Mouse (Mus musculus) induced T-regulatory cell, adult 2 months (primary cell): ENCODE results near the gene Rbx1.

Source experiments
- DNase-seq: peaks from one replicate; pipeline ENCODE4 v3.0.0-alpha.2; 2012; ENCODE audit warnings: low read depth

Gene Rbx1

GRCm38 (mm10) chr15:81483691-81484090 lies 17.6 kb downstream of the Rbx1 start:
- DNase-seq, result no peak

DNA sequence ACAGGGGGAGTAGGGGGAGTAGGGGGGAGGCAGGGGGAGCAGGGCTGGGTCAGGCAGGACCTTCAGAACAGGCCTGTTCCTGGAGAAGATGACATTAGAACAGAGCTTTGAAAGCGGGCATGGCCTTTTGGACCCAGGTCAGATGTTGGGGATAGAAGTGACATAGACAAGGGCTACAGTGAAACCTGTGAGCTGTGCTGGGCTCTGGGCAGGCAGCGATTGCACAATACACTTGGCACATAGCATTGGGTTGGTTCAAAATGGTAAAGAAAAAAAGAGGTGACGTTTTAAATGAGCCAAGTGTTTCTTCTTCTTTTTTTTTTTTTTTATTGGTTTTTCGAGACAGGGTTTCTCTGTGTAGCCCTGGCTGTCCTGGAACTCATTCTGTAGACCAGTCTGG lies 19.4 kb downstream of the Rbx1 start:
- DNase-seq, result no peak

- no peak for DNase-seq
These were observed 37.4 kb downstream of the Rbx1 start for GRCm38 (mm10) chr15:81503466-81503865.

DNA sequence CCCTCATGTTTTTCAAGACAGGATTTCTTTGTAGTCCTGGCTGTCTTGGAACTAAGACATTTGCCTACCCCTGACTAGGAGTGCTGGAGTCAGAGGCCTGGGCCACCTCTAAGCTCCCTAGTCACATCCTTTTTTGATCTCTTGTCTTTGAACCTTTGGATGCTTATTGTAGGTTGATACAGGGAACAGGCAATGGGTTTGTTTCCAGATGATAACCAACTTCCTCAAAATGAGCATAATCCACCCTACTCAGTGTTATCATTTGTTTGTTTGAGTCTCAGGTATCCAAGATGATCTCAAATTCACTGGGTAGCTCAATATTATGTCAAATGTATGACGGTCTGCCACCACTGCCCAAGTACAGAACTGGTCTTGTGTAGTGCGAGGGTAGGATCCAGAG lies 37.9 kb downstream of the Rbx1 start:
- no peak for DNase-seq

DNA sequence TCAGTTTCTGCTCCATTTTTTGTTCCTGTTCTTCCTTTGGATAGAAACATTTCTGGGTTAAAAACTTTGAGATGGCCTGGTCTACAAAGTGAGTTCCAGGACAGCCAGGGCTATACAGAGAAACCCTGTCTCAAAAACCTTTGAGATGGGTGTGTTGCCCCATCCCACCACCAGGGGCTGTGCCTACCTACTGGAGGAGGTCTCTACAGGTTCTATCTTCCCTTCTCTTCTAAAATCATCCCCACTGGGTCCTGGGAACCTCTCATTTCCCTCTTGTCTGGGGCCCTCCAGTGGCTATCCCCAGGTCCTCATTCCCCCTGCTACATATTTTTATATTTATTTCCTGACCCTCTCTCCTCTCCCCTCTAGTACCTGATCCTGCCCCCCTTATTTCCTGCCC lies 41.1 kb downstream of the Rbx1 start:
- peak; percentile 85 for DNase-seq

GRCm38 (mm10) chr15:81510621-81511020 lies 44.5 kb downstream of the Rbx1 start:
- peak; percentile 79 for DNase-seq

DNA sequence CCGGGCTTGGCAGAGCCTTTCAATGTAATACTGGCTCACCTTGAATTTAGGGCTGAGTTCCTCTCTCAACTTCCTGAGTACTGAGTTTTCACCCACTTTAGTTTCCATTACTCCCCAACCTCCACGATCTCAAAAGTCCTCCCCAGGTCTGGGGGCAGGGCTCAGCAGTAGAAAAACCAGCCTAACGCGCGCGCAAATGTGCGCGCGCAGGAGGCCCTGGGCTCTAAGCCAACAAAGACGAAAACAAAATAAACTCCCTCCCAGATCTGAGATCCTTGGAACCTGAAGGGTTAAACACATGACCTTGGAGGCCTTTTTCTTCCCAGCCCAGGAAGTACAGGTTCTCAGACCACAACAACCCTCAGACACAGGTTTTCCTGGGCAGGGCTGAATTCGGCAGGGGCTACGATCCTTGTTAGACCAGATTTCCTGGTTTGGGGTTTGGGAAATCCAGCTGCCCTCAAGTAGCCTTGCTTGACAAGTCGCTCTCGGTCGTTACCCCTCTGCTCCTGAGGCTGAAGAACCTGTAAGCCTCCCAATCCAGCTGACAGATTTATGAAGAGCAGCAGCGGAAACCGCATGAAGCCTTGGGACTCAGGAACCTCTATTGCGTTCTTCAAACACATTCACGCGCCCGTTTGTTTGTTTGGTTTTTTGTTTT lies 45.6 kb downstream of the Rbx1 start:
- peak; percentile 92 for DNase-seq

DNA sequence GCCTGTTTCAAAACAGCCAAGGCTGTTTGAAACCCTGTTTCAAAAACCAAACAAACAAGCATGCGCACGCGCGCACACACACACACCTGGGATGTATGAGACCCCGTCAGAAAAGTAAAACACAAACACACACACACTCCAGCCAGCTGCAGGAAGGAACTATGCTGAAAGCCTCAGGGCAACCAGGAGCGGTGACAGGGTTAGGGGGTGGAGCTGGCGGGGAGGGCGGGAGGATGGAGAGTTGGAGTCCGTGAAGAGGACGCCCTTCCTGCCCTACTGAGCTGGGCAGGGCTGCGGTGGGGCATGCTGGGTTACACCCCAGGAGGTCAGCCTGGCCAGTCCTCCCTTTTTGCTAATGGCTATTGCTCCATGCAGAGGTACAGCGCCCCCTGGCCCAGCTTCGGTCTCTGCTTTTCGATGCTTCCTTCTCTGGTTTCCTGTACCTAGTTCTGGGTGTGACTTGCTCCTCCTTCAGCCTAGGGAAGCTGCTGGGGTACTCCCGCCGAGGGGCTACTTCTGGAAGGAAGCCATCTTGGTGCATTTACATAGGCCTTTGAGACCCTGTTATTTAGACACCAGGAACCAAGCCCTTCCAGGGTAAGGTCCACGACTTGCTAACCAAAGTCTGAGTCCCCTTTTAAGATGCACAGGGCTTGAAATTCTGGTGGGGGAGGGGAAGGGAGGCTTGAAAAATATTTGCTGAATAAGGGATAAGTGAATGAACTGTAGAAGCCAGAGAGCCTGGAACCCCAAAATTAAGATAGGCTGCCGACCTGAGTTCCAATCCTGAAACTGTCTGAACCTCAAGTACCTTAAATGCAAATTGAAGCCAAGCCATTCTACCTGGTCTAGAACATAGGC lies 48.2 kb downstream of the Rbx1 start:
- DNase-seq, result peak; percentile 90

DNA sequence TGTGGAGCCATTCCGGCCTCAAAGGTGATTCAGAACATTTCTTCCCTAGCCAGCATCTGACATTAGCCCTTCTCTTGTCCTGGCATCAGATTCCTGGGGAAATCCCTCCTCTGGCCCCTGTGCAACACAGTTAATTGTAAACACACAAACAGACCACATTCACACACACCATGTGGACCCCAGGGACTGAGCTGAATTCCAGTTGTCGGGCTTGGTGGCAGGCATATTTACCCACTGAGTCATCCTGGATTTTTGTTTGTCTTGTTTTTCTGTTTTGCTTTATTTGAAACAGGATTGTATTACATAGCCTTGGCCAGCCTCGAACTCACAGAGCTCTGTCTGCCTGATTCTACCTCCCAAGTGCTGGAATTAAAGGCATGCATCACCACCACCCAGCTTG lies 49.1 kb downstream of the Rbx1 start:
- DNase-seq, result no peak

DNA sequence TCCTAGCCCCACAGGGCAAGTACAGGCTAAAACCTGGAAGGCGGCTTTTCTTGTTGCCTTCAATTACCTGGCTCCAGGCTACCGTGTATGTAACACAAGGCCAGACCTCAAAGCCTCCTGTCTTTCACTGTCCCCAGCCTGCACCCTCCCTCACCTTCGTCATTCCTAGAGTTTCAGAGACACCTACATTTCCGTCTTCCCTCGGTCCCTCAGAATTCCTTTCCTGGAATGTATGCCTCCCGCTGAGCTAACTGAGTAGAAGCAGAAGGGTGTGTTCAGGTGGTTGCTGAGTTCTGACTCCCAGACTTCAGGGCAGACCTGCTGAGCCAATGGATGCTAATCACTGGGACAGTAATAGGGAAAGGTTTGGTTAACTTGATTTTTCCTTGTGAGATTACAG lies 51.9 kb downstream of the Rbx1 start:
- no peak for DNase-seq

DNA sequence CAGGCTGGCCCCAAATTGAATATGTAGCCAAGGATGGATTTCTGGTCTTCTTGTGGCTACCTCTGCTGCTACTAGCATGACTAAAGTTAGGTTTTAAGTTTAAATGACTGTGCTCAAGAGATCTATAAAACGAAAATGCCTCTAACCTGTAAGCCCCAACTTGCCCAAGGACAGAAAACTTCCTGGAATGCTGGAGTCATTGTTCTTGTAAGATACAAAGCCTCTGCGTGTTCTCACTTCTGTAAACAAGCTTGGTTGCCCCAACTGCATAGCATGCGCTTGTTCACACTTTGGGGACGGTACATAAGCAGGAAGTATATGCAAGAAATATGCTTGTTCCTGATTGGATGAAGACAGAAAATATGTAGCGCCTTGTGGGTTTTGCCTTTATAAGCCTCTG lies 52.7 kb downstream of the Rbx1 start:
- DNase-seq, result no peak

- peak; percentile 90 for DNase-seq
These were observed 56.1 kb downstream of the Rbx1 start for GRCm38 (mm10) chr15:81522036-81522751.

DNA sequence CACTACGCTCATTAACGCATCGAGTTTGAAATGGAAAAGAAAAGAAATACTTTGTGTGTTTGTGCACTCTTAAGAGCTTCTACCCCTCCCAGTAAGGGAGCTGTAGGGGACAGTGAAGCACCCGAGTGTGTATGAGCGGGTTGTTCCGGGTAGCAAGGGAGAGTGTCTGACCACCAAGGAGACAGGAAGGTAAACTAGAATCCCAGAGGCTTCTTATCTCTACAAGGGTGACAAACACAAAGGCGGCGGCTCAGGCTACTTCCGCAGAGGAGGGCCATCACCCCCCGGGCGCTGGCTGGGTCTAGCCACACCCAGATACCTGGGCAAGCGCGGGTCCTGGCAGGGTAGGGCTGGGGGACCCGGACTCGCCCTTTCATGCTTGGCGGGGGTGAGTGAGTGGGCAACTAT lies 56.7 kb downstream of the Rbx1 start:
- DNase-seq, result peak; percentile 92

- peak; percentile 96 for DNase-seq
These were observed 57.2 kb downstream of the Rbx1 start for GRCm38 (mm10) chr15:81523169-81523871.

GRCm38 (mm10) chr15:81523901-81524300 lies 57.8 kb downstream of the Rbx1 start:
- no peak for DNase-seq
